Mouse (Mus musculus): ENCODE measurements around the gene Map3k7cl.

- TF ChIP-seq CTCF (conservative IDR thresholded peaks at IDR 0.05 in 1 of 2, IDR thresholded peaks at IDR 0.05 in 1 of 2; ENCODE audit: low read depth in 2 of 2, low read length in 2 of 2) (no peak), MAFK (IDR thresholded peaks at IDR 0.05; ENCODE audit: insufficient replicate concordance, low read length) (no peak), RAD21 (IDR thresholded peaks at IDR 0.05; ENCODE audit: low read depth, low read length) (no peak), MYC (IDR thresholded peaks at IDR 0.05; ENCODE audit: low read depth, low read length) (no peak)
These were observed 58.3 kb downstream of the Map3k7cl start for GRCm38 (mm10) chr16:87611420-87611819.
